Comparison of ENCODE assay signal across 24 mouse cellular contexts in the genomic region with DNA sequence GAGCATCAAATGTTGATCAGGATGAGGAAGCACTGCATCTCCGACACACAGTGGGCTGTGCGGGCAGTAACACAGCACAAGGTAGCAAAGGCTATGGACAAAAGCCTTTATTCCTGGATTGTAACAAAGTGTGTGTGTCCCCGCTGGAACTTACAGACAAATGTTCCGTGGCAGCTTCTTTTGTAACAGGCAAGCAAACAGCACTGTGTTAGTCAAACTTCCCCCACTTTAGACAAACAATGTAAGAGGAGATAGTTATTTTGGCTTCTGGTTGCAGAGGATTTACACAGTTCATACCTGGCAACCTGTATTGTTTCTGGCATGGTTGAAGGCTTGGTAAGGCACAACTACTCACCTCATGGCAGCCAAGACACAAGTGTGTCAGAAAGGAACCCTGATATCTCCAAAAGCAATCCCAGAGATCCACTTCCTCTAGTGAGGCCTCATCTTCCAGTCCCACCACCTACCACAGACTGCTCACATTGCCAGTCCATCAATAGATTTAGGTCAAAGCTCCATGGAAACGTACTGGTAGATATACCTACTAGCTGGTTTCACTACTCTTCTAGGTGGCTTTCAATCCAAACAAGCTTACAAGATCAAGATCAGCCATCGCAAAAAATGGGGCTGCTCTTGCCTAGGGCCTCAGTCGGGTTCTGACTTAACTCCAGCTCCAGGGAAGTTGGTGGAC. TPM values are rescaled to one million over a fixed set of nuclear protein-coding genes. Genes with fewer than 3 reads are reported as not detected.
A peak's percentile ranks its signal among the peaks of the same experiment; 100 is the strongest.
DNase-seq lines count a peak whose midpoint lies in the region; ATAC-seq lines count a peak whose summit lies in the region.
"Had no signal": no experiment of that assay in that cellular context is flagged by ENCODE, and none has a peak within 500 bp of the region (broad histone marks: within the 10 kb centered on the region; RNA-seq: fewer than 3 reads in every experiment).

No protein-coding gene starts in this region.

- H3K27ac ChIP-seq in heart, embryonic 12.5 days (ENCODE audit: poor library complexity, severe bottlenecking) = no peak overlapping the region
- H3K27ac ChIP-seq in liver, embryonic 12.5 days = 0 out of 2 replicates have a peak overlapping the region, but pooled peaks have one; percentile 8
- peak overlapping the region; percentile 51 for H3K27ac ChIP-seq in liver, embryonic 15.5 days (replicated peaks)
- H3K27ac ChIP-seq: embryonic facial prominence, embryonic 10.5 days; embryonic facial prominence, embryonic 13.5 days; forebrain, embryonic 10.5 days; forebrain, embryonic 13.5 days; gastrocnemius, adult 2 months; heart, embryonic 13.5 days; hindbrain, embryonic 14.5 days had no signal

- H3K27me3 ChIP-seq in heart, embryonic 12.5 days (replicated peaks) = no peaks in the 10 kb centered on the region
- no peaks in the 10 kb centered on the region for H3K27me3 ChIP-seq in liver, embryonic 12.5 days (replicated peaks)
- no peaks in the 10 kb centered on the region for H3K27me3 ChIP-seq in liver, embryonic 15.5 days
- H3K27me3 ChIP-seq: embryonic facial prominence, embryonic 13.5 days; forebrain, embryonic 13.5 days; heart, embryonic 13.5 days had no signal

- no peaks in the 10 kb centered on the region for H3K36me3 ChIP-seq in heart, embryonic 12.5 days
- no peaks in the 10 kb centered on the region for H3K36me3 ChIP-seq in liver, embryonic 12.5 days
- H3K36me3 ChIP-seq in liver, embryonic 15.5 days (replicated peaks) = no peaks in the 10 kb centered on the region
- H3K36me3 ChIP-seq: embryonic facial prominence, embryonic 13.5 days; forebrain, embryonic 10.5 days; heart, embryonic 13.5 days had no signal

- no peak overlapping the region for H3K4me3 ChIP-seq in heart, embryonic 12.5 days
- no peak overlapping the region for H3K4me3 ChIP-seq in liver, embryonic 12.5 days
- no peak overlapping the region for H3K4me3 ChIP-seq in liver, embryonic 15.5 days (replicated peaks)
- H3K4me3 ChIP-seq: embryonic facial prominence, embryonic 10.5 days; embryonic facial prominence, embryonic 13.5 days; erythroblast, embryonic 14.5 days; forebrain, embryonic 10.5 days; forebrain, embryonic 13.5 days; gastrocnemius, adult 2 months; heart, embryonic 13.5 days had no signal

- H3K9ac ChIP-seq in heart, embryonic 12.5 days = no peak overlapping the region
- no peak overlapping the region for H3K9ac ChIP-seq in liver, embryonic 12.5 days
- no peak overlapping the region for H3K9ac ChIP-seq in liver, embryonic 15.5 days
- H3K9ac ChIP-seq: embryonic facial prominence, embryonic 13.5 days; forebrain, embryonic 13.5 days; heart, embryonic 13.5 days; hindbrain, embryonic 14.5 days had no signal

- H3K4me1 ChIP-seq in heart, embryonic 12.5 days (replicated peaks) = peaks cover 18% of the 10 kb centered on the region
- peaks cover 42% of the 10 kb centered on the region for H3K4me1 ChIP-seq in liver, embryonic 12.5 days
- peaks cover 24% of the 10 kb centered on the region for H3K4me1 ChIP-seq in liver, embryonic 15.5 days (replicated peaks)
- H3K4me1 ChIP-seq: embryonic facial prominence, embryonic 10.5 days; forebrain, embryonic 10.5 days had no signal

- H3K4me2 ChIP-seq in heart, embryonic 12.5 days = no peak overlapping the region
- no peak overlapping the region for H3K4me2 ChIP-seq in liver, embryonic 12.5 days
- H3K4me2 ChIP-seq in liver, embryonic 15.5 days = no peak overlapping the region
- H3K4me2 ChIP-seq: embryonic facial prominence, embryonic 13.5 days; forebrain, embryonic 13.5 days; heart, embryonic 13.5 days; hindbrain, embryonic 14.5 days had no signal

- H3K9me3 ChIP-seq in heart, embryonic 12.5 days (replicated peaks) = no peaks in the 10 kb centered on the region
- H3K9me3 ChIP-seq in liver, embryonic 12.5 days (replicated peaks) = no peaks in the 10 kb centered on the region
- no peaks in the 10 kb centered on the region for H3K9me3 ChIP-seq in liver, embryonic 15.5 days (replicated peaks)
- H3K9me3 ChIP-seq: embryonic facial prominence, embryonic 10.5 days; embryonic facial prominence, embryonic 13.5 days; forebrain, embryonic 10.5 days; forebrain, embryonic 13.5 days; heart, embryonic 13.5 days had no signal

- ATAC-seq in heart, embryonic 12.5 days (ENCODE audit: insufficient number of reproducible peaks, low FRiP score) = no peak
- ATAC-seq in liver, embryonic 12.5 days = no peak
- no peak for ATAC-seq in liver, embryonic 15.5 days (ENCODE audit: insufficient read depth)
- ATAC-seq: activated CD4-positive, CD25-positive, alpha-beta regulatory T cell, adult 4 months; forebrain, embryonic 13.5 days had no signal

- 91% methylated on average over 7 of the region's 7 CpGs for WGBS in heart, embryonic 12.5 days
- WGBS in liver, embryonic 12.5 days (ENCODE audit: insufficient replicate concordance) = 73% methylated on average over 7 of the region's 7 CpGs
- WGBS in liver, embryonic 15.5 days (ENCODE audit: insufficient replicate concordance) = 75% methylated on average over 7 of the region's 7 CpGs

- peak; percentile 79 for DNase-seq in heart, adult 11 months
- no peak for DNase-seq in liver
- no peak for DNase-seq in thymus, postnatal 4 days
- no peak for DNase-seq in left cerebral cortex, adult 18-20 months (ENCODE audit: low spot score in 2 of 2)
- DNase-seq: adrenal gland, adult 8-10 months; adrenal gland, postnatal 25 days; cerebellum, adult 8-10 months; cerebellum, postnatal 36 days; embryo, embryonic 11 days; gastrocnemius, adult 2 months; heart, adult 18-20 months; heart, postnatal 4 days had no signal

RNA-seq across cellular contexts. Expression of a gene that starts 34.3 kb away (rescaled TPM):
- polyA plus RNA-seq in heart, embryonic 12.5 days (2016; fragmentation: Nextera tagmentation; extraction: Ambion mirVana) = 0.54 TPM in 1 of 2 replicates, not detected in the other
- polyA plus RNA-seq in liver, embryonic 12.5 days (2016; fragmentation: Nextera tagmentation; extraction: Ambion mirVana) = 0.08 and 0.21 TPM in 2 replicates
- 0.14 TPM in 1 of 2 replicates, not detected in the other for polyA plus RNA-seq in liver, embryonic 15.5 days (2015; fragmentation: Nextera tagmentation; extraction: Ambion mirVana)
- under 1 TPM; 0.28 to 0.30 TPM for total RNA-seq in left cerebral cortex, adult 18-20 months (2021)
- total RNA-seq: heart, adult 18-20 months; heart, postnatal 14 days had no signal
- polyA plus RNA-seq: activated CD4-positive, CD25-positive, alpha-beta regulatory T cell, adult 4 months; erythroblast, embryonic 14.5 days had no signal

RNA-seq across cellular contexts. Expression of a gene that starts 34.7 kb away (rescaled TPM):
- 35.5 and 36.7 TPM in 2 replicates for polyA plus RNA-seq in heart, embryonic 12.5 days (2016; fragmentation: Nextera tagmentation; extraction: Ambion mirVana)
- 20.9 and 21.7 TPM in 2 replicates for polyA plus RNA-seq in liver, embryonic 12.5 days (2016; fragmentation: Nextera tagmentation; extraction: Ambion mirVana)
- 12.3 and 13.0 TPM in 2 replicates for polyA plus RNA-seq in liver, embryonic 15.5 days (2015; fragmentation: Nextera tagmentation; extraction: Ambion mirVana)
- 100 to 1,000 TPM; 119 to 128 TPM for total RNA-seq in left cerebral cortex, adult 18-20 months (2021)
